Mouse (Mus musculus) spleen, adult 12 weeks (tissue): ENCODE results near the gene Klhl32.
A peak's percentile ranks its signal among the peaks of the same experiment; 100 is the strongest.
"Not testable (repeated sequence)": the region's sequence is repeated elsewhere in the genome, so short reads cannot be mapped to it uniquely, and the experiment has no call there.

Source experiments
- DNase-seq: peaks from one replicate; pipeline ENCODE4 v3.0.0; 2022; ENCODE audit warnings: low spot score

The Klhl32 gene

DNA sequence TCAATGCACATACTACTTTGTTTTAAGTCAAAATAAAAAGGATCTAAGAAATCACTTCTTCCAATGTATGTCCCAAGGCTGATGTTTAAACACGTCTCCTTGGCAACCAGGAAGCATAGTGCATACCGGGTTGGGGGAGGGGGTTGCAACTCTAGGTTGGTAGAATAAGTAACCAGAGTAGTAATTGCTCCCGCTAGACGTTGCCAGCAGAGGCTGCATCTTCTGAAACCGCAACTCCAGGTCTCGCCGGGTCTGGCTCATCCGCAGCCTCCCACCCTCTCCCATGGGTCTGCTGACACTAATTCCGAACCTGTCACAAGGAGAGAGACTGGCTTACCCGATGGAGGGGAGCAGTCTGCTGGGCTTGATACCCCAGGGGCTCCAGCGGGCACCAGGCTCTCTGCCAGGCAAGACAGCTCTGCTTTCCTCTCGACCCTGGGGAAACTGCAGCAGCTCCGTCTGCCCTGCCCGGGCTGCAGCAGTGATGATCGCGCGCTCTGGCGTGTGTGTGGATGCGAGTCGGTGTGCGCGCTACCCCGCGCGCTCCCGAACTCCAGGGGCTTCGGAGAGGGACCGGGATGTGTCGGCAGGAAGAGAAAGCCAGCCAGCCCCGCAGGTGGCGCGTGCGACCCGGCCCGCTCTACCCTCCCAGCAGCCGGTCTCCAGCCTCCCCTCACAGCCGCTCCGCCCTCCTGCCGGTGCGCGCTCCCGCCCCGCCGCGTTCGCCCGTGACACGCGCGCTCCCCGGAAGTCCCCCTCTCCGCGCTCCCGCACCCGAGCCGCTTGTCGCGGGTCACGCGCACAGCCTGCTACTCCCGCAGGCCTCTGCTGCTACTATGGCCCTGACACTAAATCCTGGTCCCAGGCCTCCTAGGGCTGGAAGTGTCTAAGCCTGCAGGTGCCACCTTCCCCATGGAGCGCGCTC lies at the start of gene Klhl32:
Gene Klhl32 (minus strand): TSS at position 724 of the 925 bp plus-strand sequence.
- DNase-seq, result no peak

DNA sequence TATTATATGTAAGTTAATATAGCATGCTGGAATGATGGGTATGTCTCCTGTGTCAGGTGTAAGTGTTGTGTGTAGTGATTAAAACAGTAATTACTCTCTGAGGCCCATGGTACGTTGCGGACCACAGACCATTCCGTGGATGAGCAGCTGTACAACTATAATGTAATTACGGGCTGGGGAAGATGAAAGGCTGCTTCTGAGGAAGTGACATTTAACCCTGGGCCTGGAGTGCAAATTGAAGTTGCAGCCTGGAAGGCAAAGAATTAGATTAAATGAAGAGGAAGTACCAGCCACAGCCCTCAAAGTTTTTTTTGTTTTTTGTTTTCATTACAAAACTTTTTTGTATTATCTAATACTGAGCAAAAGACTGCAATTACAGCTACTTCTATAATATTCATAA lies 48.2 kb upstream of the Klhl32 start:
- no peak for DNase-seq

- no peak for DNase-seq
Measured at GRCm38 (mm10) chr4:24898636-24899035, 47.7 kb upstream of the Klhl32 start.

DNA sequence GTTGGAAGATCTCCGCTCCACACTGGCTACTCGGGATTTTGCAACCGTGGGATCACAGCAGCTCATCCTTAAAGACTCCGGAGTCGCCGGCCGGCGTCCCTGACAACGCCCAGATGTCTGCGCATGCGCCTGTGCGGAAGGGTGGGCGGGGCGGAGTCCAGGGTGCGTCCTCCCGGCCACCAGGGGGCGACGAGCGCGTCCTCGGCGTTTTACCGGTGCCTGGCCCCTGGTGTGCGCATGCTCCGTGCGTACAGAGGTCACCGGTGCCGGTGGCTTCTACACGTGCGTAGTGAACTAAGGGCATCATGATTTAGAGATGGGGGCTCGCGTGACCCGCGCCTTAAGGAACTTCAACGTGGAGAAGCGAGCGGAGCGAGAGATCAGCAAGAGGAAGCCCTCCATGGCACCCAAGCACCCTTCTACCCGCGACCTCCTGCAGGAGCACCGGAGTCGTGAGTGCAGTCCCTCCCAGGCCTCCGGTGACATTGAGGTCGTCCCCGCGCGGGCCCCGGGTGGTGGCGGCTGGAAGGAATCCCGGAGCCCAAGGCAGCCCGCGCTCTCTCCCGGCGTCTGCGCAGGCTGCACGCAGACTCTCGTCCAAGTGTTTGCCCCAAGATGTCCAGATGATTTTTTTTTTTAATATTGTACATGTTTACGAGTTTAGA lies 47.1 kb upstream of the Klhl32 start, which contains the start of gene Ndufaf4:
Gene Ndufaf4 (plus strand): TSS at position 233 of the 665 bp plus-strand sequence.
- peak; percentile 94 for DNase-seq

- no peak for DNase-seq
Measured at GRCm38 (mm10) chr4:24897351-24897750, 46.4 kb upstream of the Klhl32 start.

DNA sequence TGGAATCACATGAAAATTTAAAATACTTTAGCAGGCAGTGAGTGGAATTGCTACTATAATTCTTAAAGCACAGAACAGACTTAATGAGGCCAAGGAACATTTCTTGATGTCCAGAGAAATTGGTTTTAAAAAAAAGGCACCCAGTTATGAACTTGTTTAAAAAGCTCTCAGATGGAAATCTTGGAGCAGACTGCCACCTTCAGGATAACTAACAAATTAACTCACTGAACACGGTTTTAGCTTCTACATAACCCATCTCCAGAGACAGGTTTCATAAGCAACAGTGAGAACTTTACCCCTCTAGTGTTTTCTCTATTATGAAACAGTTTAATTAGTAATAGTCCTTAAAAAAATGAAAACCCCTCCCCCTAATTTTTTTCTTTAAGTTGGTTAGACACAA lies 45.9 kb upstream of the Klhl32 start:
- DNase-seq, result no peak

DNA sequence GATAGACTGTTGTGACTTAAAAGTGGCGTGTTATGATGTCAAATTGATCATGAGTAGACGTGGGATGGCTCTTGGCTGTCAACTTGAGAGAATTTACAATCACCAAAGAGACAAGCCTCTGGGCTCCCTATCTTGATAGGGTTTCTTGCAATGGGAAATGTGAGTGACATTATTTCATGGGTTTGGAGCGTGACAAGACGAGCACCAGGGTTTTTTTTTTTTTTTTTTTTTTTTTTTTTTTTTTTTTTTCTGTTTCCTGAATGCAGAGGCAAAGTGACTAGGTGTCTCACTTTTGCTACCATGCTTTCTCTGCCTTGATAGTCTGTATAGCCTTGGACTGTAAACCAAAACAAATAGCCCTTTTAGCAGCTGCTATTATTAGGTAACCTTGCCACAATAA lies 43.7 kb upstream of the Klhl32 start:
- no peak for DNase-seq

DNA sequence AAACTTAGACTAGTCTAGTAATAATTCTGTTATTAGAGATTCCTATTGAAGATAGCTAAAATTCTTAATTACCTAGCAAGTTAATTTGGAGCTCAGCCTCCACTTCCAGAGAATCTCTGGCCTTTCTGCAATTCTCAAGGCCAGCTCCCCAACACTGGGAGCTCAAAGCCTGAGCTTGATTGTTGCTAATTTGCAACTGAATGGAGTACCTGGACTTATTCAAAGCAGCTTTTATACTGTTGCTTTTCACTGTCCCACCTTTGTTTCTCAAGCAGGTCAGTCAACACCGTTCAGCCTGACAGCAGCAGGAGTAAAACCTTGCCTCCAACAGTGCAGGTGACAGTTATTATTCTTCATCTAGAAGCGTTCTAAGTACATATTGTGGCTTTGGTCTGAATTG lies 41.4 kb upstream of the Klhl32 start:
- not testable (repeated sequence) for DNase-seq

DNA sequence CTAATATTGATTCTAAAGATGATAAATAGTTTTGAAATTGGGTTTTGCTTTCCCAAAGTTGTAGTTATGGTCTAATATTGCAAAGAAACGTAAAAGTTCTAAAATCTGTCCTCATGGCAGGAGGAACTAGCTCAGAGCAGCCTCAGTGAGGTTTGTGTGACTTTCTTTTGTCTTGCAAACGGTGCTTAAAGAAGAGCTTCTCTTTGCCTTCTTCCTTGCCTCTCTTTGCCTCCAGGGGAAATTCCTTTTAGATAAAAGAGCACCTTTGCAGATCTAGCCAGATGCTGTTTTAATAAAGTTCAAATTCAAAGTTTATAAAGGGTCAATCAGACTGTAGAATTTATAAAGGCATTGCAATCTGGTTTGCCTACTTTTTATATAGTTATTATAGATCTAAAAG lies 38.5 kb upstream of the Klhl32 start:
- DNase-seq, result not testable (repeated sequence)

DNA sequence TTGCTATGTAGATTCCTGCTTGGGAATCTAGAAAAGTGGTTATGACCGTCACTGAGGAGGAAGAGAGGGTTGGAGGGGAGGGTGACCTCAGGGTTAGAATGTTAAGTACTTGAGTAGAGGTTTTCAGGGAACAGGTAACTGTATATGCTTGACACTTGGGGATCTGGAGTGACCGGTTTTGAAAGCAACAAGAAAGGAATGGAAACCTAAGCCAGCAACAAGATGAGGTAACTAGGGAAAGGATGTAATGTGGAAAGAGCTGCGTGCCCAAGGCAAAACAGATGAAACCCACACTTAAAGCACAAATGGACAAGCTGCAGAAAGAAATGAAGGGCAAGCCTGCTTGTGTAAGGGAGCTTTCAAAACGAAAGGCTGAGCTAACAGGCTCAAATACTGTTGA lies 18.3 kb upstream of the Klhl32 start:
- DNase-seq, result no peak

- no peak for DNase-seq
Measured at GRCm38 (mm10) chr4:24865691-24866090, 14.8 kb upstream of the Klhl32 start.

- no peak for DNase-seq
Measured at GRCm38 (mm10) chr4:24847406-24847805, 3.5 kb downstream of the Klhl32 start.

GRCm38 (mm10) chr4:24845546-24845945 lies 5.4 kb downstream of the Klhl32 start:
- DNase-seq, result no peak

GRCm38 (mm10) chr4:24838567-24838966 lies 12.4 kb downstream of the Klhl32 start:
- no peak for DNase-seq

DNA sequence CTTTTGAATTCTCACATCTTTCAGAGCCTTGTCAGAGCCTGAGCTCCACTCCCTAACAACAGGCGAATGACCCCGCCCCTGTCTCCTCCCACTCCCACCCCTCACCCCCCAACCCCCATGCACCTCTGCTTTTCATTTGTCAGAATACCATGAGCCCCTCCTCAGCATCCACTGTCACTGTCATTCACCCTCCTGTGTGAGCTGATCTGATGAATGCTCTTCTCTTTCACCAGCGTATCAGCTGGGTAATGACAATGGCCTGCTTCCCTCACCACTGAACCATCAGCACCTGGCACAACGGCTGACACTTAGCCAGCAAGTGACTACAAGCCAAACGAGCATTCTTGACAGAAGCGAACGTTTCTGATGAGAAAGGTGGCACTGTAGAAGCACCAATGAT lies 15.4 kb downstream of the Klhl32 start:
- DNase-seq, result no peak

- no peak for DNase-seq
Measured at GRCm38 (mm10) chr4:24808316-24808715, 42.6 kb downstream of the Klhl32 start.

GRCm38 (mm10) chr4:24801881-24802280 lies 49.0 kb downstream of the Klhl32 start:
- DNase-seq, result no peak

DNA sequence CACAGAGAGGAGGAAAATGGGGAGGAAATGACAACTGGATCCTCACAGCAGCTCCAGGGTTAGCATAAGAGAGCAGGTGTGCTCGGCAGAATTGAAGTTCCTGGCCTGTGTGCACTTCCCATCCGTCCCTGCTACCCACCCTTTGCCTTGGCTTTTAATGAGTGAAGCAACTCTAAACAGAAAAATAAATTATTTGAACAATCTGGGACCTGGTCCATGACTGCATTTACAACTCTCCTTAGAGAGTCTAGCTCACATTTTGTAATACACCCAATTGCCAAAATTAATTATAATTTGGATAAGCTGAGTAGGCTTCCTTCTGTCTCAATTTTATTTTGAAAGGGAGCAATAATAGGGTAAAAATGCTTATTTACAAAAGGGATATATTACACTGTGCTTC lies 49.6 kb downstream of the Klhl32 start:
- no peak for DNase-seq

GRCm38 (mm10) chr4:24800345-24800936 lies 50.5 kb downstream of the Klhl32 start:
- DNase-seq, result no peak

GRCm38 (mm10) chr4:24799037-24799436 lies 51.9 kb downstream of the Klhl32 start:
- DNase-seq, result no peak

- DNase-seq, result no peak
Measured at GRCm38 (mm10) chr4:24797868-24798267, 53.1 kb downstream of the Klhl32 start.

DNA sequence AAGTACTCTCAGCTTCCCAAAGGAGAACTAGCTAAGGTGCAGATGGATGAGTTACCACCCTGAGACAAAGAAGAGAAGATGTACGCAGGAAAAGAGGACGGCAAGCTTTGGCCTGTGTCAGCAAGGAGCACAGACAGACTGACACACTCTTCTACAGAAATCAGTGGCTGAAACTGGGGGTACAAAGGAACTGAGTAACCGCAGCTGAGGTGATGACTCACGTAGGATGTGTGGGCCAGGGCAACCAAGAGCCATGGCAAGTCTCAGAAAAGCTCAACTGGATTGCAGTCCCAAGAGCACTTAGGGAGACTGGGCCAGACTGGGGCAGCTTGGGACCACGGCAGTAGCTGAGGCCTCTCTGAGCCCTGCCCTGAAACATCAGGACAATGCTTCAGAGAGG lies 53.6 kb downstream of the Klhl32 start:
- DNase-seq, result no peak

GRCm38 (mm10) chr4:24796229-24796628 lies 54.7 kb downstream of the Klhl32 start:
- no peak for DNase-seq
